Mouse (Mus musculus): ENCODE measurements around the gene Accsl. TPM values are rescaled to one million over a fixed set of nuclear protein-coding genes. Genes with fewer than 3 reads are reported as not detected.

The Accsl gene
- 3.2 TPM in 1 of 2 replicates, not detected in the other for polyA plus RNA-seq (2011; ENCODE audit: insufficient read depth, insufficient read length, low replicate concordance, missing spikeins)

GRCm38 (mm10) chr2:93869107-93869600 is at the start of gene Accsl:
Gene Accsl (minus strand): TSS chr2:93869157.
- 64% methylated on average over 7 of the region's 7 CpGs for WGBS

DNA sequence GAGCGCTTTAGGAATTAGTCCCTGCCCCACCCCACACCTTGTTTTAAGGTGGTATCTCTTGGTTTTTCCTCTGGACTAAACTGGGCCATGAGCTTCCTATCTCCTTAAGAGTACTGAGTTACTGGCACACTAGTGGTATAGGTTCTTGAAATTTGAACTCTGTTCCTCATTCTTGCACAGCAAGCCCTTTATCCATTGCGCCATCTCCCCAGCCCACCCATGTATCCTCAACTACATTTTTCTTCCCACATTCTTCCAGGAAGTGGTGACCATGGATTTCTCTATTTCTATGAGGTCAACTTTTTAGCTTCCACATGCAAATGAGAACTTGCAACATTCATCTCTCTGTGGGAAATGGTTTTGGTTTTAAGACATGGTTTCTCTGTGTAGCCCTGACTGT is 44.6 kb upstream of the Accsl start:
- WGBS = 64% methylated on average over 2 of the region's 2 CpGs
- H3K4me3 ChIP-seq (replicated peaks; ENCODE audit: control insufficient read depth, low read depth, low read length) = no peak overlapping the region
- H3K27ac ChIP-seq (ENCODE audit: control insufficient read depth, insufficient read depth, low read depth, low read length, poor library complexity) = no peak overlapping the region
- TF ChIP-seq CTCF (IDR thresholded peaks at IDR 0.05; ENCODE audit: control insufficient read depth, insufficient read depth, low read length) (no peak), POLR2A (IDR thresholded peaks at IDR 0.05; ENCODE audit: borderline replicate concordance, control insufficient read depth, low read depth, low read length) (no peak)
- no peaks in the 10 kb centered on the region for H3K4me1 ChIP-seq (ENCODE audit: control insufficient read depth, insufficient read depth, low read length)

More at GRCm38 (mm10) chr2:93869107-93869600, at the start of gene Accsl:
- Histone ChIP-seq H3K27ac (ENCODE audit: control insufficient read depth, insufficient read depth, low read depth, low read length, poor library complexity) (no peak within 1 kb of the TSS), H3K4me1 (ENCODE audit: control insufficient read depth, insufficient read depth, low read length) (no peaks in the 10 kb centered on the region), H3K4me3 (replicated peaks; ENCODE audit: control insufficient read depth, low read depth, low read length) (no peak within 1 kb of the TSS)
- TF ChIP-seq CTCF (IDR thresholded peaks at IDR 0.05; ENCODE audit: control insufficient read depth, insufficient read depth, low read length) (no peak), POLR2A (IDR thresholded peaks at IDR 0.05; ENCODE audit: borderline replicate concordance, control insufficient read depth, low read depth, low read length) (no peak)

- Histone ChIP-seq H3K4me3 (replicated peaks; ENCODE audit: control insufficient read depth, low read depth, low read length) (no peak overlapping the region), H3K4me1 (ENCODE audit: control insufficient read depth, insufficient read depth, low read length) (no peaks in the 10 kb centered on the region), H3K27ac (ENCODE audit: control insufficient read depth, insufficient read depth, low read depth, low read length, poor library complexity) (no peak overlapping the region)
- 80% methylated on average over 10 of the region's 10 CpGs for WGBS
- no peak for TF ChIP-seq POLR2A (IDR thresholded peaks at IDR 0.05; ENCODE audit: borderline replicate concordance, control insufficient read depth, low read depth, low read length)
Observed at GRCm38 (mm10) chr2:93911942-93912341, 43.0 kb upstream of the Accsl start.

DNA sequence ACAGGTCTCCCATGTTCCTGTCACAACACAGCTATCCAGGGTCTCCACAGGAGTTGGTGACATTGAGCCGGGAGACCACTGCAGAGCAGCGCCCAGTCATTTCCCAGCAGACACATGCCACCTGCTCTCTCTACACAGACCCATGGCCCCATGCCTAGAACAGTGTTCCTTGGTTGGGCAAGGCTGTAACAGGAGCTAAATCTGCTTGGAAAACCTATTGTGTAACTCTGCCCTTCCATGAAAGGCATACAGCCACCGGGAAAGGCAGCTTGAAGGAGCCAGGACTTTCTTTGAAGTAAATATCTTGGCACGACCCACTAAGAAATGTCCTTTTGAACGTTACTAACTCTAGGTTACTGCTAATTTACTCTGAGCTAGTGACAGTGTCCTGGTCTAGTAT is 40.8 kb upstream of the Accsl start:
- Histone ChIP-seq H3K4me3 (replicated peaks; ENCODE audit: control insufficient read depth, low read depth, low read length) (no peak overlapping the region), H3K27ac (ENCODE audit: control insufficient read depth, insufficient read depth, low read depth, low read length, poor library complexity) (no peak overlapping the region), H3K4me1 (ENCODE audit: control insufficient read depth, insufficient read depth, low read length) (no peaks in the 10 kb centered on the region)
- TF ChIP-seq POLR2A (IDR thresholded peaks at IDR 0.05; ENCODE audit: borderline replicate concordance, control insufficient read depth, low read depth, low read length) = no peak
- TF ChIP-seq CTCF (IDR thresholded peaks at IDR 0.05; ENCODE audit: control insufficient read depth, insufficient read depth, low read length) = no peak
- 60% methylated on average over 5 of the region's 5 CpGs for WGBS

- Histone ChIP-seq H3K4me1 (ENCODE audit: control insufficient read depth, insufficient read depth, low read length) (no peaks in the 10 kb centered on the region), H3K4me3 (replicated peaks; ENCODE audit: control insufficient read depth, low read depth, low read length) (no peak overlapping the region), H3K27ac (ENCODE audit: control insufficient read depth, insufficient read depth, low read depth, low read length, poor library complexity) (no peak overlapping the region)
- 78% methylated on average over 9 of the region's 9 CpGs for WGBS
- no peak for TF ChIP-seq CTCF (IDR thresholded peaks at IDR 0.05; ENCODE audit: control insufficient read depth, insufficient read depth, low read length)
- no peak for TF ChIP-seq POLR2A (IDR thresholded peaks at IDR 0.05; ENCODE audit: borderline replicate concordance, control insufficient read depth, low read depth, low read length)
Observed at GRCm38 (mm10) chr2:93907519-93908294, 38.8 kb upstream of the Accsl start.

GRCm38 (mm10) chr2:93906316-93906715 is 37.4 kb upstream of the Accsl start:
- Histone ChIP-seq H3K4me3 (replicated peaks; ENCODE audit: control insufficient read depth, low read depth, low read length) (no peak overlapping the region), H3K4me1 (ENCODE audit: control insufficient read depth, insufficient read depth, low read length) (no peaks in the 10 kb centered on the region), H3K27ac (ENCODE audit: control insufficient read depth, insufficient read depth, low read depth, low read length, poor library complexity) (no peak overlapping the region)
- WGBS = 72% methylated on average over 4 of the region's 4 CpGs
- TF ChIP-seq CTCF (IDR thresholded peaks at IDR 0.05; ENCODE audit: control insufficient read depth, insufficient read depth, low read length) (no peak), POLR2A (IDR thresholded peaks at IDR 0.05; ENCODE audit: borderline replicate concordance, control insufficient read depth, low read depth, low read length) (no peak)

DNA sequence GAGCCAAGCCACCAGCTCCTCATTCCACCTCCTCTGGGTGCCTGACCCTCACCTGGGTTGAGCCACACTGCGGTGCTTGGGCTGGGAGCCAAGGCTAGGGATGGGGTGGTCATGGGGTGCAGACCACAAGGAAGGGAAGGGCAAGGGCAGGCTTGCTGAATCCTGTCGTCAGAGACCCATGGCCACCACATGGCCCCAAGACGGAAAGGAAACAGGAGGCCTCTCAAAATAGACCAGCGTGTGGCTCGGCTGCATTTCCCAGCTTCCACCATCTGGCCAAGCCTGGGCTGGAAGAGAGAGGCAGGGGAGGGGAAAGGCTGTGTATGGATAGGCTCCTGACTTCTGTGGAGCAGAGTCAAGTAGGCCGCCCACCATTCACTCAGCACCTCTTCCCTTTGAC is 34.5 kb upstream of the Accsl start:
- no peak overlapping the region for H3K4me3 ChIP-seq (replicated peaks; ENCODE audit: control insufficient read depth, low read depth, low read length)
- H3K4me1 ChIP-seq (ENCODE audit: control insufficient read depth, insufficient read depth, low read length) = no peaks in the 10 kb centered on the region
- H3K27ac ChIP-seq (ENCODE audit: control insufficient read depth, insufficient read depth, low read depth, low read length, poor library complexity) = no peak overlapping the region
- 27% methylated on average over 6 of the region's 6 CpGs for WGBS
- TF ChIP-seq POLR2A (IDR thresholded peaks at IDR 0.05; ENCODE audit: borderline replicate concordance, control insufficient read depth, low read depth, low read length) = no peak

DNA sequence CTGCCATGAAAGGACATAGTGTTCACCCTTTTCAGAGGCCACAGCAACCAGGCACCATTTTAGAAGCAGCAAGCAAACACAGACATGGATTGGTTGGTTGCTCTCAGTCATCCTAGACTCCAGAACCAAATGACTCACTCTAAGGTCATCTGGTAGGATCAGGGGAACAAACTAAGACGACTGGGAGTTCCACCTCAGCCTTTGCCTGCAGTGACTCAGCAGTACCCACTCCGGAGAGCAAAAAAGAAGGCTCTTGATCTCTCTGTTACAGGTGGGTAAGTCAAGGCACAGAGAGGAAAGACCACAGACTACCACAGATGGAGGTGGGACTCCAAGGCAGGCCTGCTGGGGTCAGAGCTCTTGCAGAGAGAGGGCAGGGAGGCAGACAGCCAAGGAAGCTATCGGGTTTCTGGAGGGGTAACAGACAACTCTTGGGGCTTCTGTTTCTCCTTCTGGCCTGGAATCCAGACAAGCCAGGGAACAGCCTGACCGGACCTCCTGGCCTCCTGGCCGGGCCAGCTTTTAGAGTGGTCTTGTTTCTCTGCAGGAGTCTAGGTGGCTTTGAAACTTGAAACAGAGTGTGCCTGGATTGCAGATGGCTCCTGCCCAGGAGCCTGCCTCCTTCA is 33.8 kb upstream of the Accsl start:
- Histone ChIP-seq H3K4me3 (replicated peaks; ENCODE audit: control insufficient read depth, low read depth, low read length) (no peak overlapping the region), H3K4me1 (ENCODE audit: control insufficient read depth, insufficient read depth, low read length) (no peaks in the 10 kb centered on the region), H3K27ac (ENCODE audit: control insufficient read depth, insufficient read depth, low read depth, low read length, poor library complexity) (no peak overlapping the region)
- 62% methylated on average over 5 of the region's 5 CpGs for WGBS
- TF ChIP-seq POLR2A (IDR thresholded peaks at IDR 0.05; ENCODE audit: borderline replicate concordance, control insufficient read depth, low read depth, low read length) (no peak), CTCF (IDR thresholded peaks at IDR 0.05; ENCODE audit: control insufficient read depth, insufficient read depth, low read length) (no peak)

Measured in bone marrow, adult 2 months (tissue).